Mouse (Mus musculus) liver, embryonic 14.5 days (tissue): ENCODE data around the gene Usp3.

Experiments
- CTCF ChIP-seq: IDR thresholded peaks from 2 replicates; pipeline ENCODE4 v1.5.1; 2016; ENCODE audit warnings: antibody characterized with exemption, low read depth, control low read depth
- EP300 ChIP-seq: IDR thresholded peaks from 2 replicates; pipeline ENCODE4 v1.6.1; 2016; ENCODE audit warnings: antibody characterized with exemption, low read depth

DNA sequence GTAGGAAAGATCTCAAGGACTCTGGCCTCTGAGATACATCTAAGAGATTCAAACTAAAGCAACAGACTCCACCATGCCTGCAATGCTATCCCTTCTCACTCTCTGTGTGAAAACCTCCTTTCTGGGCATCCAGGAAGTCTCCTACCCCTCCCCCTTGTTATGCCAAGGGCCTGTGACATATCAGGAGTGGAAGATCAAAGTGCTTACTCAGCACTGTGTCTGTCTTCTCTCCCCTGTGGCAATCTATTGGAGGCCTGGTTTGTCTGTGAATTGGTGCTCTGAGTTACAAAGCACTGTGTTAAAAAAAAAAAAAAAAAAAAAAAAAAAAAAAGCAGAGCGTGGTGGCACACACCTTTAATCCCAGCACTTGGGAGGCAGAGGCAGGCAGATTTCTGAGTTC is 30.7 kb upstream of the Usp3 start:
- TF ChIP-seq EP300: no peak
- no peak for TF ChIP-seq CTCF
